Mouse (Mus musculus) ES-E14 (cell line): ENCODE data around the gene Khk. TPM values are rescaled to one million over a fixed set of nuclear protein-coding genes. Genes with fewer than 3 reads are reported as not detected.

ENCODE experiments used
- DNase-seq: peaks from one replicate; pipeline ENCODE4 v3.0.0-alpha.2; 2013; ENCODE audit warnings: low read depth, low spot score
- H3K27ac ChIP-seq: 2 replicates; pipeline ENCODE4 v1.5.1; 2012; ENCODE audit warnings: low read depth, mild to moderate bottlenecking, low read length, moderate library complexity, mixed read lengths; ENCODE audit not compliant: poor library complexity, insufficient read depth, severe bottlenecking
- H3K36me3 ChIP-seq: 2 replicates; pipeline ENCODE4 v1.6.1; 2012; ENCODE audit warnings: mild to moderate bottlenecking, low read length, moderate library complexity, mixed read lengths; ENCODE audit not compliant: control insufficient read depth, poor library complexity, insufficient read depth, severe bottlenecking
- H3K4me1 ChIP-seq, 2 experiments: fragments of 150-350 bp in 1 of 2; sonication (generic) in 1 of 2; 2 replicates each; pipeline ENCODE4 v1.6.1; 2012; ENCODE audit warnings: low read length in 2 of 2, mild to moderate bottlenecking in 1 of 2, mixed read lengths in 1 of 2; ENCODE audit not compliant: control insufficient read depth in 2 of 2, insufficient read depth in 2 of 2, poor library complexity in 1 of 2
- H3K4me3 ChIP-seq, 2 experiments: fragments of 150-350 bp in 1 of 2; sonication (generic) in 1 of 2; 2 replicates each; pipeline ENCODE4 v1.5.1; 2012; ENCODE audit warnings: low read length in 2 of 2, low read depth in 1 of 2, mild to moderate bottlenecking in 1 of 2, mixed read lengths in 1 of 2; ENCODE audit not compliant: insufficient read depth in 1 of 2, poor library complexity in 1 of 2, severe bottlenecking in 1 of 2
- H3K9ac ChIP-seq: 2 replicates; pipeline ENCODE4 v1.6.1; 2012; ENCODE audit warnings: low read depth, mild to moderate bottlenecking, low read length, mixed read lengths; ENCODE audit not compliant: poor library complexity, insufficient read depth, severe bottlenecking
- H3K9me3 ChIP-seq: fragments of 150-350 bp; sonication (generic); 2 replicates; pipeline ENCODE4 v1.6.1; 2012; ENCODE audit warnings: low read depth, mild to moderate bottlenecking, low read length; ENCODE audit not compliant: control insufficient read depth, insufficient read depth
- CHD2 ChIP-seq: IDR thresholded peaks from 2 replicates; pipeline ENCODE4 v1.6.1; 2014; ENCODE audit warnings: mild to moderate bottlenecking, low read depth, low read length, inconsistent platforms
- HCFC1 ChIP-seq: IDR thresholded peaks from 2 replicates; pipeline ENCODE4 v1.6.1; 2012; ENCODE audit warnings: low read length, inconsistent platforms, borderline replicate concordance; ENCODE audit not compliant: insufficient read depth
- MAFK ChIP-seq: IDR thresholded peaks from 2 replicates; pipeline ENCODE4 v1.6.1; 2014; ENCODE audit warnings: mild to moderate bottlenecking, low read depth, low read length, inconsistent platforms; ENCODE audit not compliant: insufficient read depth
- ZC3H11A ChIP-seq: IDR thresholded peaks from 2 replicates; pipeline ENCODE4 v1.6.1; 2012; ENCODE audit warnings: low read depth, mild to moderate bottlenecking, inconsistent platforms, low read length, borderline replicate concordance
- ZNF384 ChIP-seq: IDR thresholded peaks from 2 replicates; pipeline ENCODE4 v1.6.1; 2012; ENCODE audit warnings: low read depth, low read length, inconsistent platforms
- in situ Hi-C, 2 experiments: fragments of 600-800 bp; cut with MboI; formaldehyde crosslinking; loops; one replicate each; pipeline ENCODE4 v1.15.1; 2025; ENCODE audit warnings: low sequenced_read_pairs in 2 of 2, inconsistent platforms in 1 of 2; ENCODE audit not compliant: unreplicated experiment in 2 of 2
- total RNA-seq: library from RNA; depleted of rRNA; stranded (reverse); fragments of 300-350 nt; gene quantifications from 2 replicates; pipeline ENCODE4 v1.2.3, GENCODE M21; 2012

Gene Khk
- total RNA-seq, 1 experiment, result 14.9 TPM

GRCm38 (mm10) chr5:30926073-30926472 lies 4.8 kb downstream of the Khk start:
- no peak for TF ChIP-seq ZC3H11A
- TF ChIP-seq ZNF384, result no peak
- TF ChIP-seq HCFC1, result no peak
- TF ChIP-seq MAFK, result no peak
- no peak for TF ChIP-seq CHD2
- no peaks in the 10 kb centered on the region for H3K36me3 ChIP-seq
- in situ Hi-C loops, result loop anchor here in 1 of 2 experiments (25.0 kb wide), 1 partner anchor 114 kb away; the partner anchor contains the start of gene Mapre3

GRCm38 (mm10) chr5:30927945-30928529 lies 6.8 kb downstream of the Khk start:
- peaks cover 0 to 5% of the 10 kb centered on the region in 2 experiments; a peak in 1 of 4 replicates for H3K4me1 ChIP-seq
- no peak overlapping the region for H3K4me3 ChIP-seq
- no peaks in the 10 kb centered on the region for H3K36me3 ChIP-seq
- in situ Hi-C loops, result loop anchor here in 1 of 2 experiments (25.0 kb wide), 1 partner anchor 116 kb away; the partner anchor contains the start of gene Mapre3
- no peak for DNase-seq
- no peak overlapping the region for H3K9ac ChIP-seq
- TF ChIP-seq ZC3H11A, result no peak
- peak; percentile 96 for TF ChIP-seq HCFC1
- no peak overlapping the region for H3K27ac ChIP-seq
- H3K9me3 ChIP-seq, result no peaks in the 10 kb centered on the region

More at GRCm38 (mm10) chr5:30926073-30926472, 4.8 kb downstream of the Khk start:
- Histone ChIP-seq H3K4me3 (no peak overlapping the region), H3K27ac (no peak overlapping the region), H3K9me3 (no peaks in the 10 kb centered on the region), H3K9ac (no peak overlapping the region), H3K4me1 (peaks cover 0 to 5% of the 10 kb centered on the region in 2 experiments; a peak in 1 of 4 replicates)
- DNase-seq, result no peak

- no peak for DNase-seq
- Histone ChIP-seq H3K36me3 (no peaks in the 10 kb centered on the region), H3K9me3 (no peaks in the 10 kb centered on the region), H3K4me3 (no peak overlapping the region), H3K9ac (no peak overlapping the region), H3K4me1 (peaks cover 0 to 5% of the 10 kb centered on the region in 2 experiments; a peak in 1 of 4 replicates), H3K27ac (no peak overlapping the region)
- in situ Hi-C loops, result loop anchor here in 1 of 2 experiments (25.0 kb wide), 1 partner anchor 118 kb away; the partner anchor contains the start of gene Mapre3
- no peak for TF ChIP-seq ZNF384
These were observed 8.9 kb downstream of the Khk start for GRCm38 (mm10) chr5:30930121-30930520.

- H3K4me1 ChIP-seq, result peaks cover 0 to 5% of the 10 kb centered on the region in 2 experiments; a peak in 1 of 4 replicates
- no peak overlapping the region for H3K4me3 ChIP-seq
- TF ChIP-seq HCFC1 (no peak), MAFK (no peak), ZNF384 (no peak), ZC3H11A (no peak)
- no peak overlapping the region for H3K9ac ChIP-seq
- H3K36me3 ChIP-seq, result no peaks in the 10 kb centered on the region
- H3K9me3 ChIP-seq, result no peaks in the 10 kb centered on the region
- in situ Hi-C loops, result loop anchor here in 1 of 2 experiments (25.0 kb wide), 1 partner anchor 119 kb away; the partner anchor contains the start of gene Mapre3
- DNase-seq, result no peak
- no peak overlapping the region for H3K27ac ChIP-seq
These were observed 9.6 kb downstream of the Khk start for GRCm38 (mm10) chr5:30930846-30931245.

GRCm38 (mm10) chr5:30931378-30931777 lies 10.1 kb downstream of the Khk start:
- in situ Hi-C loops, result loop anchor here in 1 of 2 experiments (25.0 kb wide), 1 partner anchor 119 kb away; the partner anchor contains the start of gene Mapre3
- TF ChIP-seq HCFC1 (no peak), MAFK (no peak), ZNF384 (no peak), CHD2 (no peak), ZC3H11A (no peak)
- Histone ChIP-seq H3K9me3 (no peaks in the 10 kb centered on the region), H3K4me1 (peaks cover 0 to 5% of the 10 kb centered on the region in 2 experiments; a peak in 1 of 4 replicates), H3K36me3 (no peaks in the 10 kb centered on the region), H3K27ac (no peak overlapping the region), H3K9ac (no peak overlapping the region), H3K4me3 (no peak overlapping the region)
- DNase-seq, result no peak
